Mouse (Mus musculus) mouse trophoblast stem cell (cell line): Measurements from ENCODE around the gene Apom.

ENCODE experiments used
- in situ Hi-C, 2 experiments: fragments of 300-500 bp; cut with MseI, MboI; formaldehyde crosslinking; loops; 2 replicates in 1 of 2; 3 replicates in 1 of 2; pipeline ENCODE4 v1.15.1; 2025

Apom gene

GRCm38 (mm10) chr17:35131038-35131437 is 812 bp downstream of the Apom start:
- in situ Hi-C loops = no loop called here

- in situ Hi-C loops = no loop called here
Observed at GRCm38 (mm10) chr17:35128996-35129395, 2.9 kb downstream of the Apom start.

- in situ Hi-C loops = no loop called here
Observed at GRCm38 (mm10) chr17:35127017-35127416, 4.8 kb downstream of the Apom start.

GRCm38 (mm10) chr17:35126206-35126611 is 5.6 kb downstream of the Apom start, which contains the start of gene D17H6S53E:
D17H6S53E (plus strand) TSS chr17:35126373.
- in situ Hi-C loops = no loop called here

GRCm38 (mm10) chr17:35125578-35125977 is 6.3 kb downstream of the Apom start:
- in situ Hi-C loops = no loop called here

- in situ Hi-C loops = no loop called here
Observed at GRCm38 (mm10) chr17:35125081-35125480, 6.8 kb downstream of the Apom start.

GRCm38 (mm10) chr17:35124261-35124896 is 7.5 kb downstream of the Apom start:
- in situ Hi-C loops = loop anchor here in 1 of 2 experiments (25.0 kb wide), 1 partner anchor 112 kb away; the partner anchor contains the start of genes Vars and Vwa7

GRCm38 (mm10) chr17:35123287-35123686 is 8.6 kb downstream of the Apom start:
- in situ Hi-C loops = loop anchor here in 1 of 2 experiments (25.0 kb wide), 1 partner anchor 111 kb away; the partner anchor contains the start of genes Vars and Vwa7

- in situ Hi-C loops = loop anchor here in 1 of 2 experiments (25.0 kb wide), 1 partner anchor 110 kb away; the partner anchor contains the start of genes Vars and Vwa7
Observed at GRCm38 (mm10) chr17:35121871-35122303, 10.0 kb downstream of the Apom start, which contains the start of gene Csnk2b. Csnk2b (minus strand) TSS chr17:35122053.

- in situ Hi-C loops = loop anchor here in 1 of 2 experiments (25.0 kb wide), 1 partner anchor 109 kb away; the partner anchor contains the start of genes Vars and Vwa7
Observed at GRCm38 (mm10) chr17:35121143-35121799, 10.6 kb downstream of the Apom start, which contains the start of gene Gpank1. Gpank1 (plus strand) TSS chr17:35121455.

GRCm38 (mm10) chr17:35120745-35121142 is 11.1 kb downstream of the Apom start:
- in situ Hi-C loops = loop anchor here in 1 of 2 experiments (25.0 kb wide), 1 partner anchor 108 kb away; the partner anchor contains the start of genes Vars and Vwa7

GRCm38 (mm10) chr17:35115046-35116019 is 16.5 kb downstream of the Apom start, which contains the start of gene Ly6g5b:
Ly6g5b (minus strand) TSS chr17:35115428.
- in situ Hi-C loops = loop anchor here in 1 of 2 experiments (25.0 kb wide), 1 partner anchor 103 kb away; the partner anchor contains the start of genes Vars and Vwa7

- in situ Hi-C loops = loop anchor here in 1 of 2 experiments (25.0 kb wide), 1 partner anchor 99 kb away; the partner anchor contains the start of genes Vars and Vwa7
Observed at GRCm38 (mm10) chr17:35111774-35112173, 20.1 kb downstream of the Apom start.

GRCm38 (mm10) chr17:35108097-35108496 is 23.8 kb downstream of the Apom start, which contains the start of gene Ly6g5c:
Ly6g5c (plus strand) TSS chr17:35108279.
- in situ Hi-C loops = loop anchor here (5.0 to 25.0 kb wide), 2 partner anchors 86 to 96 kb away; partner anchors contain the start of genes Vars (in 1 of the 2) and Vwa7 (in 1 of the 2)

- in situ Hi-C loops = loop anchor here (5.0 to 25.0 kb wide), 2 partner anchors 84 to 94 kb away; partner anchors contain the start of genes Vars (in 1 of the 2) and Vwa7 (in 1 of the 2)
Observed at GRCm38 (mm10) chr17:35106522-35106921, 25.3 kb downstream of the Apom start.

- in situ Hi-C loops = loop anchor here (5.0 to 25.0 kb wide), 2 partner anchors 84 to 94 kb away; partner anchors contain the start of genes Vars (in 1 of the 2) and Vwa7 (in 1 of the 2)
Observed at GRCm38 (mm10) chr17:35105740-35106389, 26.0 kb downstream of the Apom start.

- in situ Hi-C loops = loop anchor here (5.0 to 25.0 kb wide), 2 partner anchors 82 to 92 kb away; partner anchors contain the start of genes Vars (in 1 of the 2) and Vwa7 (in 1 of the 2)
Observed at GRCm38 (mm10) chr17:35104754-35105153, 27.1 kb downstream of the Apom start.

- in situ Hi-C loops = loop anchor here in 1 of 2 experiments (25.0 kb wide), 1 partner anchor 92 kb away; the partner anchor contains the start of genes Vars and Vwa7
Observed at GRCm38 (mm10) chr17:35104079-35104478, 27.8 kb downstream of the Apom start.

GRCm38 (mm10) chr17:35103221-35103690 is 28.6 kb downstream of the Apom start:
- in situ Hi-C loops = loop anchor here in 1 of 2 experiments (25.0 kb wide), 1 partner anchor 91 kb away; the partner anchor contains the start of genes Vars and Vwa7
